Comparison of ENCODE assay signal across 19 mouse cellular contexts in genomic region chr4:108428341-108428721, GRCm38 (mm10). TPM values are rescaled to one million over a fixed set of nuclear protein-coding genes. Genes with fewer than 3 reads are reported as not detected.
DNase-seq lines count a peak whose midpoint lies in the region; ATAC-seq and TF ChIP-seq lines count a peak whose summit lies in the region.
"Had no signal": no experiment of that assay in that cellular context is flagged by ENCODE, and none has a peak within 500 bp of the region (broad histone marks: within the 10 kb centered on the region; RNA-seq: fewer than 3 reads in every experiment).

No protein-coding gene starts in this region.

- peaks cover 8% of the 10 kb centered on the region for H3K4me1 ChIP-seq in lung, embryonic 16.5 days (replicated peaks; ENCODE audit: control insufficient read depth, insufficient read depth, low read length)
- H3K4me1 ChIP-seq in lung, postnatal 0 days (ENCODE audit: insufficient read depth, low read depth, low read length): no peaks in the 10 kb centered on the region
- H3K4me1 ChIP-seq in G1E (ENCODE audit: insufficient read depth, low read depth, low read length): peaks cover 62% of the 10 kb centered on the region

- no peak for DNase-seq in lung, postnatal 0 days (ENCODE audit: low spot score)
- DNase-seq in G1E (ENCODE audit: low spot score): peak; percentile 31
- DNase-seq in left cerebral cortex, postnatal 10 days (ENCODE audit: extremely low spot score in 1 of 2, low spot score in 2 of 2): no peak
- DNase-seq in ovary, postnatal 36 days (ENCODE audit: low spot score): no peak
- DNase-seq: cerebellum, postnatal 36 days had no signal

- intact Hi-C loops in left cerebral cortex, postnatal 10 days (cut with DNase I): no loop called here

- no peak for ATAC-seq in lung, embryonic 16.5 days (ENCODE audit: low read depth)
- ATAC-seq in lung, postnatal 0 days: no peak
- ATAC-seq in G1E (ENCODE audit: extremely low read depth, insufficient number of reproducible peaks, low FRiP score, poor library complexity, severe bottlenecking): peak; percentile 19; the same call in 1 of the 2 replicates
- peak; percentile 87 for ATAC-seq in common myeloid progenitor, adult 5-6 weeks (replicated peaks; ENCODE audit: low read depth, poor library complexity, severe bottlenecking)
- ATAC-seq in monocyte, adult 5-6 weeks (replicated peaks; ENCODE audit: insufficient number of reproducible peaks, low FRiP score, low TSS enrichment, poor library complexity, severe bottlenecking): peak; percentile 93
- ATAC-seq: inflammation-experienced regulatory T-cells, adult 6 months; Patski had no signal

- WGBS in lung, embryonic 16.5 days: 57% methylated on average over 6 of the region's 6 CpGs
- WGBS in lung, postnatal 0 days: 54% methylated on average over 6 of the region's 6 CpGs

- TF ChIP-seq EP300 in lung, postnatal 0 days (IDR thresholded peaks at IDR 0.05): no peak

- H3K36me3 ChIP-seq in lung, embryonic 16.5 days (ENCODE audit: control insufficient read depth, insufficient read depth, low read length): no peaks in the 10 kb centered on the region
- H3K36me3 ChIP-seq in lung, postnatal 0 days (ENCODE audit: insufficient read depth, low read length): no peaks in the 10 kb centered on the region
- H3K36me3 ChIP-seq in G1E (replicated peaks): no peaks in the 10 kb centered on the region
- H3K36me3 ChIP-seq: heart, embryonic 13.5 days; hindbrain, embryonic 10.5 days; kidney, embryonic 15.5 days; liver, embryonic 12.5 days; neural tube, embryonic 13.5 days had no signal

- H3K27me3 ChIP-seq in lung, embryonic 16.5 days (ENCODE audit: control insufficient read depth, insufficient read depth, low read depth, low read length): no peaks in the 10 kb centered on the region
- H3K27me3 ChIP-seq in lung, postnatal 0 days (replicated peaks; ENCODE audit: insufficient read depth, low read length): no peaks in the 10 kb centered on the region
- no peaks in the 10 kb centered on the region for H3K27me3 ChIP-seq in G1E (ENCODE audit: insufficient read depth, low read length)
- H3K27me3 ChIP-seq: CH12.LX; heart, embryonic 13.5 days; kidney, embryonic 15.5 days; neural tube, embryonic 13.5 days; Patski had no signal

- H3K9me3 ChIP-seq in lung, embryonic 16.5 days (ENCODE audit: control insufficient read depth, low read length): no peaks in the 10 kb centered on the region
- no peaks in the 10 kb centered on the region for H3K9me3 ChIP-seq in lung, postnatal 0 days (ENCODE audit: low read length)
- no peaks in the 10 kb centered on the region for H3K9me3 ChIP-seq in G1E (replicated peaks)
- H3K9me3 ChIP-seq: heart, embryonic 13.5 days; hindbrain, embryonic 10.5 days; kidney, embryonic 15.5 days; liver, embryonic 12.5 days; neural tube, embryonic 13.5 days had no signal

- H3K4me2 ChIP-seq in lung, embryonic 16.5 days (ENCODE audit: low read depth, low read length): no peak overlapping the region
- no peak overlapping the region for H3K4me2 ChIP-seq in lung, postnatal 0 days (replicated peaks; ENCODE audit: low read depth, low read length)
- H3K4me2 ChIP-seq: heart, embryonic 13.5 days; kidney, embryonic 15.5 days; liver, embryonic 12.5 days; neural tube, embryonic 13.5 days had no signal

- peak overlapping the region; percentile 45; the same call in 1 of the 2 replicates for H3K27ac ChIP-seq in lung, embryonic 16.5 days (ENCODE audit: low read length)
- H3K27ac ChIP-seq in lung, postnatal 0 days (ENCODE audit: low read length): no peak overlapping the region
- H3K27ac ChIP-seq: heart, embryonic 13.5 days; hindbrain, embryonic 10.5 days; kidney, embryonic 15.5 days; liver, embryonic 12.5 days; neural tube, embryonic 13.5 days had no signal

- H3K9ac ChIP-seq in lung, embryonic 16.5 days (ENCODE audit: low read length): no peak overlapping the region
- H3K9ac ChIP-seq in lung, postnatal 0 days (replicated peaks; ENCODE audit: low read depth): no peak overlapping the region
- H3K9ac ChIP-seq: heart, embryonic 13.5 days; kidney, embryonic 15.5 days; liver, embryonic 12.5 days; neural tube, embryonic 13.5 days had no signal

- no peak for TF ChIP-seq CTCF in lung, postnatal 0 days (IDR thresholded peaks at IDR 0.05)
- no peak for TF ChIP-seq CTCF in G1E (IDR thresholded peaks at IDR 0.05; ENCODE audit: low read depth, low read length)

- no peak overlapping the region for H3K4me3 ChIP-seq in lung, embryonic 16.5 days (ENCODE audit: low read length)
- no peak overlapping the region for H3K4me3 ChIP-seq in lung, postnatal 0 days (ENCODE audit: low read depth, low read length)
- H3K4me3 ChIP-seq in G1E (ENCODE audit: low read depth, low read length): peak overlapping the region; percentile 52; the same call in 1 of the 2 replicates
- H3K4me3 ChIP-seq: heart, embryonic 13.5 days; hindbrain, embryonic 10.5 days; kidney, embryonic 15.5 days; liver, embryonic 12.5 days; neural tube, embryonic 13.5 days had no signal

RNA-seq across cellular contexts. Expression of gene Gpx7, which starts 21.6 kb away (rescaled TPM):
- polyA plus RNA-seq in lung, embryonic 16.5 days (2015; fragmentation: Nextera tagmentation; extraction: Ambion mirVana): 89.7 and 90.6 TPM in 2 replicates
- 68.5 and 70.3 TPM in 2 replicates for polyA plus RNA-seq in lung, postnatal 0 days (2015; fragmentation: Nextera tagmentation; extraction: Ambion mirVana)
- total RNA-seq in G1E (2014; fragmentation: Nextera tagmentation) (not detected in 2 replicates), G1E (2017) (0.11 TPM in 1 of 2 replicates, not detected in the other)
- polyA plus RNA-seq in G1E (2012): not detected in 2 replicates
- 0.14 and 1.8 TPM in 2 replicates for total RNA-seq in common myeloid progenitor, adult 5-6 weeks (2017)
- 0.78 TPM in 1 of 3 replicates, not detected in the others for total RNA-seq in monocyte, adult 5-6 weeks (2017)
- 10 to 100 TPM in 1 of 2 experiments, 1 to 10 TPM in 1; 9.9 to 14.9 TPM for total RNA-seq in left cerebral cortex, postnatal 10 days (2021)
- total RNA-seq: CH12.LX had no signal
- polyA plus RNA-seq: Patski had no signal

RNA-seq across cellular contexts. Expression of gene Tut4, which starts 30.9 kb away (rescaled TPM):
- polyA plus RNA-seq in lung, embryonic 16.5 days (2015; fragmentation: Nextera tagmentation; extraction: Ambion mirVana): 53.9 and 57.7 TPM in 2 replicates
- polyA plus RNA-seq in lung, postnatal 0 days (2015; fragmentation: Nextera tagmentation; extraction: Ambion mirVana): 40.5 and 43.0 TPM in 2 replicates
- 305 and 351 TPM in 2 replicates for total RNA-seq in G1E (2014; fragmentation: Nextera tagmentation)
- 36.6 and 49.0 TPM in 2 replicates for total RNA-seq in G1E (2017)
- polyA plus RNA-seq in G1E (2012): 38.8 and 41.8 TPM in 2 replicates
- total RNA-seq in common myeloid progenitor, adult 5-6 weeks (2017): 61.8 and 73.6 TPM in 2 replicates
- 80.5 to 202 TPM (median 98.0 TPM) in 3 replicates for total RNA-seq in monocyte, adult 5-6 weeks (2017)
- total RNA-seq in left cerebral cortex, postnatal 10 days (2021): 10 to 100 TPM; 41.5 to 42.0 TPM

RNA-seq across cellular contexts. Expression of gene Shisal2a, which starts 45.2 kb away (rescaled TPM):
- polyA plus RNA-seq in lung, embryonic 16.5 days (2015; fragmentation: Nextera tagmentation; extraction: Ambion mirVana): 0.55 and 1.2 TPM in 2 replicates
- polyA plus RNA-seq in lung, postnatal 0 days (2015; fragmentation: Nextera tagmentation; extraction: Ambion mirVana): 0.83 and 1.1 TPM in 2 replicates
- total RNA-seq in G1E (2014; fragmentation: Nextera tagmentation) (not detected in 2 replicates), G1E (2017) (not detected in 2 replicates)
- not detected in 2 replicates for polyA plus RNA-seq in G1E (2012)
- not detected in 2 replicates for total RNA-seq in common myeloid progenitor, adult 5-6 weeks (2017)
- total RNA-seq in monocyte, adult 5-6 weeks (2017): not detected in 3 replicates
- total RNA-seq in left cerebral cortex, postnatal 10 days (2021): not detected
- total RNA-seq: CH12.LX; gastrocnemius, adult 8-10 months; layer of hippocampus, adult 8-10 months had no signal
- polyA plus RNA-seq: inflammation-experienced regulatory T-cells, adult 6 months; liver, embryonic 12.5 days; Patski; testis, adult 2 months had no signal

Comparison
In these comparisons a context has a peak if more than half of its experiments do, and no peak if none do; other contexts are left out.
1. ATAC-seq: peak in G1E (single experiment), common myeloid progenitor, adult 5-6 weeks (single experiment) and monocyte, adult 5-6 weeks (single experiment); none in lung, embryonic 16.5 days (single experiment) and lung, postnatal 0 days (single experiment).